Mouse (Mus musculus) naive thymus-derived CD4-positive, alpha-beta T cell, adult 5 months (primary cell): ENCODE measurements around the gene Pgs1. TPM values are rescaled to one million over a fixed set of nuclear protein-coding genes. Genes with fewer than 3 reads are reported as not detected.

Source experiments
- polyA plus RNA-seq: library from polyadenylated mRNA; unstranded; fragments of 100-300 nt; shearing (Covaris generic); gene quantifications from one replicate; pipeline ENCODE4 v1.2.1, GENCODE M21; 2017

Gene Pgs1
- 43.9 TPM for polyA plus RNA-seq

GRCm38 (mm10) chr11:117986126-117987031 is at the start of gene Pgs1:
TSS of gene Pgs1 (plus strand) at chr11:117986292.

GRCm38 (mm10) chr11:117969945-117970872 is 15.9 kb upstream of the Pgs1 start, which contains the start of gene Socs3:
TSS of gene Socs3 (minus strand) at chr11:117970047.

Other genes starting within 250 kb of the Pgs1 start
- gene Tmc8, start 204.2 kb upstream of the Pgs1 start, polyA plus RNA-seq, result 75.5 TPM
- 143 TPM for gene Tmc6, start 204.1 kb upstream of the Pgs1 start, polyA plus RNA-seq
- not detected for gene 6030468B19Rik, start 188.6 kb upstream of the Pgs1 start, polyA plus RNA-seq
- 1.5 TPM for gene Gm20708, start 176.6 kb upstream of the Pgs1 start, polyA plus RNA-seq
- gene Syngr2, start 176.6 kb upstream of the Pgs1 start, polyA plus RNA-seq, result 63.8 TPM
- 7.6 TPM for gene Afmid, start 160.4 kb upstream of the Pgs1 start, polyA plus RNA-seq
- 1.4 TPM for gene Tk1, start 160.2 kb upstream of the Pgs1 start, polyA plus RNA-seq
- gene Birc5, start 137.0 kb upstream of the Pgs1 start, polyA plus RNA-seq, result 0.42 TPM
- not detected for gene Tmem235, start 125.5 kb upstream of the Pgs1 start, polyA plus RNA-seq
- gene Tha1, start 112.8 kb upstream of the Pgs1 start, polyA plus RNA-seq, result 10.7 TPM
- 183 TPM for gene Socs3, start 16.2 kb upstream of the Pgs1 start, polyA plus RNA-seq
- gene Dnah17, start 144.3 kb downstream of the Pgs1 start, polyA plus RNA-seq, result 0.46 TPM